Mouse (Mus musculus): ENCODE data around the gene Olfr93. TPM values are rescaled to one million over a fixed set of nuclear protein-coding genes. Genes with fewer than 3 reads are reported as not detected.
"Not testable (repeated sequence)": the region's sequence is repeated elsewhere in the genome, so short reads cannot be mapped to it uniquely, and the experiment has no call there.

Gene Olfr93
- polyA plus RNA-seq, 1 experiment from 2014 or later = not detected

GRCm38 (mm10) chr17:37190711-37191110 is 29.4 kb upstream of the Olfr93 start:
- Histone ChIP-seq H3K36me3 (ENCODE audit: control insufficient read depth, insufficient read depth, low read length) (no peaks in the 10 kb centered on the region), H3K4me3 (replicated peaks; ENCODE audit: low read depth, low read length) (no peak overlapping the region), H3K4me1 (ENCODE audit: control insufficient read depth, insufficient read depth, low read length) (no peaks in the 10 kb centered on the region), H3K9ac (replicated peaks; ENCODE audit: low read length) (no peak overlapping the region), H3K27me3 (ENCODE audit: control insufficient read depth, insufficient read depth, low read length) (no peaks in the 10 kb centered on the region), H3K9me3 (ENCODE audit: control insufficient read depth, low read length) (no peaks in the 10 kb centered on the region), H3K27ac (replicated peaks; ENCODE audit: low read depth, low read length) (no peak overlapping the region), H3K4me2 (ENCODE audit: low read length) (no peak overlapping the region)
- 33% methylated on average over 2 of the region's 2 CpGs for WGBS
- no peak for ATAC-seq (ENCODE audit: low FRiP score, low TSS enrichment)
- DNase-seq = peak; percentile 70

DNA sequence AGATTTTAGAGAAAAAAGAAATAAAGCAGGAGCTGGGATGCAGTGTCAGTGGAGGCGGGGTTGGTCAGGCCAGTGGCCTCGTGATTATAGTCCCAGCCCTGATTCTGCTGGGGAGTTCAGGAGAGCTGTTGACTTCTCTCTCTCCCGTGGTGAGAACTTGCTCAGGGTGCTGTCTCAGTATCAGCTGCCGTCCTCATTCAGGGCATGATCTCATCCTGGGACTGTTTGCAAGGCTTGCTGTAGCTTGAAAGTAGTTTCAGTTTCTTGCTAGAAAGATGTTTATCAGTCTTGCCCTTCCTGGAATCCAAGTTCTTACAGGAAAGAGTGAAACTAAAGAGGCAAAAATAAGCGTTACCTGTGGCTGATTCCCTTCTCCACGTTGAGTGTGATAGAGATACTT is 24.2 kb upstream of the Olfr93 start:
- Histone ChIP-seq H3K27ac (replicated peaks; ENCODE audit: low read depth, low read length) (no peak overlapping the region), H3K4me1 (ENCODE audit: control insufficient read depth, insufficient read depth, low read length) (no peaks in the 10 kb centered on the region), H3K4me3 (replicated peaks; ENCODE audit: low read depth, low read length) (no peak overlapping the region), H3K9ac (replicated peaks; ENCODE audit: low read length) (no peak overlapping the region), H3K36me3 (ENCODE audit: control insufficient read depth, insufficient read depth, low read length) (no peaks in the 10 kb centered on the region), H3K4me2 (ENCODE audit: low read length) (no peak overlapping the region), H3K9me3 (ENCODE audit: control insufficient read depth, low read length) (no peaks in the 10 kb centered on the region), H3K27me3 (ENCODE audit: control insufficient read depth, insufficient read depth, low read length) (no peaks in the 10 kb centered on the region)
- ATAC-seq (ENCODE audit: low FRiP score, low TSS enrichment) (no peak), DNase-seq (no peak)
- WGBS = 64% methylated on average over 6 of the region's 6 CpGs

DNA sequence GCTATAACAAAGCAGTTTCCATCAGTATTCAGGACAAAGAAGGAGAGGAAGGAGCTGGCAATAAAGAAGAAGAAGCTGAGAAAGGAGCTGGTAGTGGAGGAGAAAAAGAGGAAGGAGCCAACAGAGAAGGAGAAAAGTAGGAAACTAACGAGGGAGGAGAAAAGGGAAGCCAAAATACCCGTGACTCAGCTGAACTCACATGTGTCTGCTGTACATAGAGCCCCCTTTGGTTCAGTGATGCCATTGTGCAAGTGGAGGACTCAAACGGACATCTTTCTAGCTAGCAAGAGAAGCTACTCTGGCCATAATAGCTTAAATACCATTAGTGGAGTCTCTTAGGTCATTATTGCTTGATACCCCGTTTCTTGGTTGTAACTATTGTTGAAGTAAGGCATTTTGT is 29.9 kb downstream of the Olfr93 start:
- not testable (repeated sequence) for H3K27me3 ChIP-seq (ENCODE audit: control insufficient read depth, insufficient read depth, low read length); H3K4me2 ChIP-seq (ENCODE audit: low read length); H3K9ac ChIP-seq (replicated peaks; ENCODE audit: low read length); H3K4me1 ChIP-seq (ENCODE audit: control insufficient read depth, insufficient read depth, low read length); DNase-seq; ATAC-seq (ENCODE audit: low FRiP score, low TSS enrichment); H3K4me3 ChIP-seq (replicated peaks; ENCODE audit: low read depth, low read length); H3K36me3 ChIP-seq (ENCODE audit: control insufficient read depth, insufficient read depth, low read length); H3K9me3 ChIP-seq (ENCODE audit: control insufficient read depth, low read length); H3K27ac ChIP-seq (replicated peaks; ENCODE audit: low read depth, low read length)
- WGBS = 79% methylated on average over 4 of the region's 4 CpGs

DNA sequence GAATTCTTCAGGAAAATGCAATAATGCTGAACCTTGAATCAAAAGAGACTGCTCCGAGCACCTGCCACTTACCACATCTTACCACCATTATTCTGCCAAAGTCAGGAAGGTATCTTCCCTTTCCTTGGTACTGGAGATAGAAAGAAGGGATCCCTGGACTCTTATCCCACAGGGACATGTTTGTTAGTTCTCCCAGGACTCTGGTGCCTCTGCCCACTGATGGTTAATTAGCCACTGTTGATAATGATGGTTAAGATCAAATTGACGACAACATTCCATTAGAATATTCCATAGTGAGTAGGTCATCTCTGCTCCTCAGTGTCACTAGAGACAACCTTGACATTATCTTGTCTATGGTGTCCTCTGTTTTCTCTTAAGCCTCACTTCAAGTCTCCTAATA is 41.3 kb downstream of the Olfr93 start, which contains the start of gene Olfr92:
TSS of gene Olfr92 (minus strand) at position 101 of the 400 bp plus-strand sequence.
- Histone ChIP-seq H3K36me3 (ENCODE audit: control insufficient read depth, insufficient read depth, low read length) (no peaks in the 10 kb centered on the region), H3K27me3 (ENCODE audit: control insufficient read depth, insufficient read depth, low read length) (no peaks in the 10 kb centered on the region), H3K9me3 (ENCODE audit: control insufficient read depth, low read length) (no peaks in the 10 kb centered on the region), H3K4me1 (ENCODE audit: control insufficient read depth, insufficient read depth, low read length) (no peaks in the 10 kb centered on the region), H3K4me3 (replicated peaks; ENCODE audit: low read depth, low read length) (no peak within 1 kb of the TSS), H3K27ac (replicated peaks; ENCODE audit: low read depth, low read length) (no peak within 1 kb of the TSS), H3K9ac (replicated peaks; ENCODE audit: low read length) (no peak within 1 kb of the TSS), H3K4me2 (ENCODE audit: low read length) (no peak within 1 kb of the TSS)
- ATAC-seq (ENCODE audit: low FRiP score, low TSS enrichment) = no peak
- no peak for DNase-seq
- 88% methylated on average over 2 of the region's 2 CpGs for WGBS

DNA sequence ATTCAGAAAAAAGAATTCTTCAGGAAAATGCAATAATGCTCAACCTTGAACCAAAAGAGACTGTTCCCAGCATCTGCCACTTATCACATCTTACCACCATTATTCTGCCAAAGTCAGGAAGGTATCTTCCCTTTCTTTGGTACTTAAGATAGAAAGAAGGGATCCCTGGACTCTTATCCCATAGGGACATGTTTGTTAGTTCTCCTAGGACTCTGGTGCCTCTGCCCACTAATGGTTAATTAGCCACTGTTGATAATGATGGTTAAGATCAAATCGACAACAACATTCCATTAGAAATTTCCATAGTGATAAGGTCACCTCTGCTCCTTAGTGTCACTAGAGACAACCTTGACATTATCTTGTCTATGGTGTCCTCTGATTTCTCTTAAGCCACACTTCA is 63.1 kb downstream of the Olfr93 start, which contains the start of gene Olfr91:
TSS of gene Olfr91 (minus strand) at position 101 of the 400 bp plus-strand sequence.
- Histone ChIP-seq H3K9ac (replicated peaks; ENCODE audit: low read length) (no peak within 1 kb of the TSS), H3K4me2 (ENCODE audit: low read length) (no peak within 1 kb of the TSS), H3K27me3 (ENCODE audit: control insufficient read depth, insufficient read depth, low read length) (no peaks in the 10 kb centered on the region), H3K4me1 (ENCODE audit: control insufficient read depth, insufficient read depth, low read length) (no peaks in the 10 kb centered on the region), H3K36me3 (ENCODE audit: control insufficient read depth, insufficient read depth, low read length) (no peaks in the 10 kb centered on the region), H3K4me3 (replicated peaks; ENCODE audit: low read depth, low read length) (no peak within 1 kb of the TSS), H3K9me3 (ENCODE audit: control insufficient read depth, low read length) (no peaks in the 10 kb centered on the region), H3K27ac (replicated peaks; ENCODE audit: low read depth, low read length) (no peak within 1 kb of the TSS)
- WGBS = 89% methylated on average over 1 of the region's 1 CpGs
- DNase-seq = no peak
- ATAC-seq (ENCODE audit: low FRiP score, low TSS enrichment) = no peak

GRCm38 (mm10) chr17:37093289-37093688 is 68.0 kb downstream of the Olfr93 start:
- H3K27me3 ChIP-seq (ENCODE audit: control insufficient read depth, insufficient read depth, low read length) = no peaks in the 10 kb centered on the region
- H3K9ac ChIP-seq (replicated peaks; ENCODE audit: low read length) = no peak overlapping the region
- WGBS = 72% methylated on average over 5 of the region's 5 CpGs
- no peak overlapping the region for H3K27ac ChIP-seq (replicated peaks; ENCODE audit: low read depth, low read length)
- H3K9me3 ChIP-seq (ENCODE audit: control insufficient read depth, low read length) = no peaks in the 10 kb centered on the region
- H3K4me3 ChIP-seq (replicated peaks; ENCODE audit: low read depth, low read length) = no peak overlapping the region
- H3K36me3 ChIP-seq (ENCODE audit: control insufficient read depth, insufficient read depth, low read length) = no peaks in the 10 kb centered on the region
- DNase-seq (no peak), ATAC-seq (ENCODE audit: low FRiP score, low TSS enrichment) (no peak)
- H3K4me1 ChIP-seq (ENCODE audit: control insufficient read depth, insufficient read depth, low read length) = no peaks in the 10 kb centered on the region
- H3K4me2 ChIP-seq (ENCODE audit: low read length) = no peak overlapping the region

- H3K36me3 ChIP-seq (ENCODE audit: control insufficient read depth, insufficient read depth, low read length) = no peaks in the 10 kb centered on the region
- H3K9me3 ChIP-seq (ENCODE audit: control insufficient read depth, low read length) = no peaks in the 10 kb centered on the region
- H3K27me3 ChIP-seq (ENCODE audit: control insufficient read depth, insufficient read depth, low read length) = no peaks in the 10 kb centered on the region
- H3K4me1 ChIP-seq (ENCODE audit: control insufficient read depth, insufficient read depth, low read length) = no peaks in the 10 kb centered on the region
- H3K4me3 ChIP-seq (replicated peaks; ENCODE audit: low read depth, low read length) = no peak overlapping the region
- ATAC-seq (ENCODE audit: low FRiP score, low TSS enrichment) = no peak
- no peak for DNase-seq
- no peak overlapping the region for H3K27ac ChIP-seq (replicated peaks; ENCODE audit: low read depth, low read length)
- no peak overlapping the region for H3K4me2 ChIP-seq (ENCODE audit: low read length)
- H3K9ac ChIP-seq (replicated peaks; ENCODE audit: low read length) = no peak overlapping the region
- 80% methylated on average over 1 of the region's 1 CpGs for WGBS
Measured at GRCm38 (mm10) chr17:37092198-37092597, 69.1 kb downstream of the Olfr93 start.

Other genes with a start within 250 kb of the Olfr93 start
- 1.1 and 1.7 TPM in 2 replicates for gene Rnf39, start 218.6 kb downstream of the Olfr93 start, polyA plus RNA-seq (2014; fragmentation: Nextera tagmentation; extraction: Ambion mirVana)
- 176 and 215 TPM in 2 replicates for gene Ppp1r11, start 209.8 kb downstream of the Olfr93 start, polyA plus RNA-seq (2014; fragmentation: Nextera tagmentation; extraction: Ambion mirVana)
- gene Znrd1, start 202.9 kb downstream of the Olfr93 start, polyA plus RNA-seq (2014; fragmentation: Nextera tagmentation; extraction: Ambion mirVana) = 64.7 and 69.4 TPM in 2 replicates
- 2.9 and 6.1 TPM in 2 replicates for gene Znrd1as, start 202.9 kb downstream of the Olfr93 start, polyA plus RNA-seq (2014; fragmentation: Nextera tagmentation; extraction: Ambion mirVana)
- gene 2410137M14Rik, start 180.3 kb downstream of the Olfr93 start, polyA plus RNA-seq (2014; fragmentation: Nextera tagmentation; extraction: Ambion mirVana) = 0.32 and 0.76 TPM in 2 replicates
- gene H2-M5, start 172.0 kb downstream of the Olfr93 start, polyA plus RNA-seq (2014; fragmentation: Nextera tagmentation; extraction: Ambion mirVana) = 1.8 and 2.0 TPM in 2 replicates
- 283 and 301 TPM in 2 replicates for gene Zfp57, start 160.3 kb downstream of the Olfr93 start, polyA plus RNA-seq (2014; fragmentation: Nextera tagmentation; extraction: Ambion mirVana)
- 1.9 and 2.2 TPM in 2 replicates for gene Mog, start 138.1 kb downstream of the Olfr93 start, polyA plus RNA-seq (2014; fragmentation: Nextera tagmentation; extraction: Ambion mirVana)
- 103 and 123 TPM in 2 replicates for gene Gabbr1, start 115.5 kb downstream of the Olfr93 start, polyA plus RNA-seq (2014; fragmentation: Nextera tagmentation; extraction: Ambion mirVana)
- gene Olfr90, start 73.0 kb downstream of the Olfr93 start, polyA plus RNA-seq (2014; fragmentation: Nextera tagmentation; extraction: Ambion mirVana) = not detected in 2 replicates
- not detected in 2 replicates for gene Olfr91, start 63.2 kb downstream of the Olfr93 start, polyA plus RNA-seq (2014; fragmentation: Nextera tagmentation; extraction: Ambion mirVana)
- not detected in 2 replicates for gene Olfr92, start 41.4 kb downstream of the Olfr93 start, polyA plus RNA-seq (2014; fragmentation: Nextera tagmentation; extraction: Ambion mirVana)
- gene Ubd, start 32.4 kb upstream of the Olfr93 start, polyA plus RNA-seq (2014; fragmentation: Nextera tagmentation; extraction: Ambion mirVana) = not detected in 2 replicates
- gene Olfr94, start 39.5 kb upstream of the Olfr93 start, polyA plus RNA-seq (2014; fragmentation: Nextera tagmentation; extraction: Ambion mirVana) = not detected in 2 replicates
- not detected in 2 replicates for gene Olfr95, start 51.6 kb upstream of the Olfr93 start, polyA plus RNA-seq (2014; fragmentation: Nextera tagmentation; extraction: Ambion mirVana)
- not detected in 2 replicates for gene Olfr96, start 58.7 kb upstream of the Olfr93 start, polyA plus RNA-seq (2014; fragmentation: Nextera tagmentation; extraction: Ambion mirVana)
- gene Olfr97, start 75.8 kb upstream of the Olfr93 start, polyA plus RNA-seq (2014; fragmentation: Nextera tagmentation; extraction: Ambion mirVana) = not detected in 2 replicates
- not detected in 2 replicates for gene Olfr98, start 102.3 kb upstream of the Olfr93 start, polyA plus RNA-seq (2014; fragmentation: Nextera tagmentation; extraction: Ambion mirVana)
- 0.80 and 1.1 TPM in 2 replicates for gene H2-M3, start 108.7 kb upstream of the Olfr93 start, polyA plus RNA-seq (2014; fragmentation: Nextera tagmentation; extraction: Ambion mirVana)
- not detected in 2 replicates for gene Olfr99, start 122.0 kb upstream of the Olfr93 start, polyA plus RNA-seq (2014; fragmentation: Nextera tagmentation; extraction: Ambion mirVana)
- gene Olfr101, start 142.8 kb upstream of the Olfr93 start, polyA plus RNA-seq (2014; fragmentation: Nextera tagmentation; extraction: Ambion mirVana) = not detected in 2 replicates
- gene Olfr102, start 155.6 kb upstream of the Olfr93 start, polyA plus RNA-seq (2014; fragmentation: Nextera tagmentation; extraction: Ambion mirVana) = not detected in 2 replicates
- gene Olfr103, start 178.2 kb upstream of the Olfr93 start, polyA plus RNA-seq (2014; fragmentation: Nextera tagmentation; extraction: Ambion mirVana) = not detected in 2 replicates
- not detected in 2 replicates for gene Olfr104-ps, start 198.1 kb upstream of the Olfr93 start, polyA plus RNA-seq (2014; fragmentation: Nextera tagmentation; extraction: Ambion mirVana)
- gene Olfr105-ps, start 217.5 kb upstream of the Olfr93 start, polyA plus RNA-seq (2014; fragmentation: Nextera tagmentation; extraction: Ambion mirVana) = not detected in 2 replicates
- not detected in 2 replicates for gene Olfr106-ps, start 228.9 kb upstream of the Olfr93 start, polyA plus RNA-seq (2014; fragmentation: Nextera tagmentation; extraction: Ambion mirVana)
- gene Olfr107, start 237.7 kb upstream of the Olfr93 start, polyA plus RNA-seq (2014; fragmentation: Nextera tagmentation; extraction: Ambion mirVana) = not detected in 2 replicates

Data from midbrain, embryonic 14.5 days (tissue).